Mouse (Mus musculus) testis, adult 10 weeks (tissue): Measurements from ENCODE around the gene Slpi. TPM values are rescaled to one million over a fixed set of nuclear protein-coding genes. Genes with fewer than 3 reads are reported as not detected.

Source experiments
- polyA plus RNA-seq: library from polyadenylated mRNA; stranded (reverse); fragments of 350-450 nt; fragmentation: Illumina TruSeq; extraction: RNeasy Lipid Tissue Mini Kit (QIAGEN cat#74804); gene quantifications from one replicate; pipeline ENCODE4 v1.2.3, GENCODE M21; 2014; ENCODE audit warnings: low read depth, low replicate concordance

Slpi gene
- polyA plus RNA-seq, result 0.27 TPM

GRCm38 (mm10) chr2:164389020-164389419, at the start of gene Slpi:
TSS of gene Slpi (minus strand) at chr2:164389095.

GRCm38 (mm10) chr2:164405060-164405459, 16.2 kb upstream of the Slpi start, which contains the start of gene Matn4:
TSS of gene Matn4 (minus strand) at chr2:164405160.

GRCm38 (mm10) chr2:164402906-164403305, 14.0 kb upstream of the Slpi start, which contains the start of gene Rbpjl:
TSS of gene Rbpjl (plus strand) at chr2:164403141.

GRCm38 (mm10) chr2:164332440-164332839, 56.5 kb downstream of the Slpi start, which contains the start of gene Svs5:
TSS of gene Svs5 (plus strand) at chr2:164332740.

GRCm38 (mm10) chr2:164316451-164316850, 72.4 kb downstream of the Slpi start, which contains the start of gene Svs6:
TSS of gene Svs6 (plus strand) at chr2:164316751.

Other genes with a start within 250 kb of the Slpi start
- 0.07 TPM for gene Kcns1, start 218.0 kb downstream of the Slpi start, polyA plus RNA-seq
- not detected for gene Wfdc5, start 206.4 kb downstream of the Slpi start, polyA plus RNA-seq
- gene Wfdc12, start 198.5 kb downstream of the Slpi start, polyA plus RNA-seq, result not detected
- gene Wfdc15a, start 189.0 kb downstream of the Slpi start, polyA plus RNA-seq, result 104 TPM
- gene Wfdc15b, start 167.4 kb downstream of the Slpi start, polyA plus RNA-seq, result 0.62 TPM
- gene Svs2, start 150.6 kb downstream of the Slpi start, polyA plus RNA-seq, result not detected
- 0.50 TPM for gene Svs3b, start 132.5 kb downstream of the Slpi start, polyA plus RNA-seq
- gene Svs4, start 110.6 kb downstream of the Slpi start, polyA plus RNA-seq, result 1.5 TPM
- not detected for gene Svs3a, start 99.8 kb downstream of the Slpi start, polyA plus RNA-seq
- gene Svs6, start 72.3 kb downstream of the Slpi start, polyA plus RNA-seq, result 3.8 TPM
- gene Svs5, start 56.4 kb downstream of the Slpi start, polyA plus RNA-seq, result 8.0 TPM
- gene Rbpjl, start 14.0 kb upstream of the Slpi start, polyA plus RNA-seq, result not detected
- not detected for gene Matn4, start 16.1 kb upstream of the Slpi start, polyA plus RNA-seq
- 23.5 TPM for gene Sdc4, start 54.8 kb upstream of the Slpi start, polyA plus RNA-seq
- 6.3 TPM for gene Sys1, start 67.9 kb upstream of the Slpi start, polyA plus RNA-seq
- gene Gm20458, start 71.9 kb upstream of the Slpi start, polyA plus RNA-seq, result not detected
- 308 TPM for gene Trp53tg5, start 84.6 kb upstream of the Slpi start, polyA plus RNA-seq
- 0.98 TPM for gene Dbndd2, start 97.0 kb upstream of the Slpi start, polyA plus RNA-seq
- 8.8 TPM for gene Pigt, start 108.4 kb upstream of the Slpi start, polyA plus RNA-seq
- not detected for gene Wfdc2, start 173.3 kb upstream of the Slpi start, polyA plus RNA-seq
- gene Spint3, start 184.4 kb upstream of the Slpi start, polyA plus RNA-seq, result not detected
- 17.8 TPM for gene Wfdc6a, start 196.4 kb upstream of the Slpi start, polyA plus RNA-seq
- gene Eppin, start 204.5 kb upstream of the Slpi start, polyA plus RNA-seq, result 83.7 TPM
- 2.2 TPM for gene Wfdc6b, start 224.4 kb upstream of the Slpi start, polyA plus RNA-seq
- 1.6 TPM for gene Wfdc8, start 224.5 kb upstream of the Slpi start, polyA plus RNA-seq
- 2.0 TPM for gene Wfdc16, start 249.7 kb upstream of the Slpi start, polyA plus RNA-seq